23 mouse cellular contexts compared by ENCODE assay signal in genomic region chr16:72544950-72545349, GRCm38 (mm10).
DNase-seq lines count a peak whose midpoint lies in the region; ATAC-seq and TF ChIP-seq lines count a peak whose summit lies in the region.
"Had no signal": no experiment of that assay in that cellular context is flagged by ENCODE, and none has a peak within 500 bp of the region (broad histone marks: within the 10 kb centered on the region; RNA-seq: fewer than 3 reads in every experiment).

No protein-coding gene starts in this region.

- H3K9ac ChIP-seq in forebrain, embryonic 11.5 days (ENCODE audit: low read length), result no peak overlapping the region
- no peak overlapping the region for H3K9ac ChIP-seq in forebrain, postnatal 0 days
- H3K9ac ChIP-seq in midbrain, embryonic 11.5 days (ENCODE audit: low read length), result no peak overlapping the region
- no peak overlapping the region for H3K9ac ChIP-seq in midbrain, postnatal 0 days (replicated peaks; ENCODE audit: low read length, poor library complexity, severe bottlenecking)
- H3K9ac ChIP-seq in intestine, embryonic 16.5 days (ENCODE audit: low read depth, low read length), result no peak overlapping the region
- H3K9ac ChIP-seq: embryonic facial prominence, embryonic 12.5 days; forebrain, embryonic 13.5 days had no signal

- H3K27me3 ChIP-seq in forebrain, embryonic 11.5 days (ENCODE audit: control insufficient read depth, insufficient read depth, low read length), result no peaks in the 10 kb centered on the region; the same call in 1 of the 2 replicates
- no peaks in the 10 kb centered on the region for H3K27me3 ChIP-seq in forebrain, postnatal 0 days (ENCODE audit: insufficient read depth, low read length)
- no peaks in the 10 kb centered on the region for H3K27me3 ChIP-seq in midbrain, embryonic 11.5 days (ENCODE audit: control insufficient read depth, insufficient read depth, low read length)
- H3K27me3 ChIP-seq in midbrain, postnatal 0 days (ENCODE audit: insufficient read depth, low read length), result no peaks in the 10 kb centered on the region
- no peaks in the 10 kb centered on the region for H3K27me3 ChIP-seq in intestine, embryonic 16.5 days (replicated peaks; ENCODE audit: control insufficient read depth, insufficient read depth, low read length)
- H3K27me3 ChIP-seq: CH12.LX; embryonic facial prominence, embryonic 12.5 days; forebrain, embryonic 13.5 days; Patski had no signal

- DNase-seq in forebrain, embryonic 11.5 days (ENCODE audit: low spot score), result no peak
- no peak for DNase-seq in forebrain, postnatal 0 days
- DNase-seq in midbrain, embryonic 11.5 days (ENCODE audit: low spot score, missing footprints), result peak; percentile 85
- DNase-seq in midbrain, postnatal 0 days (ENCODE audit: low spot score), result no peak
- peak; percentile 51 for DNase-seq in retina, postnatal 1 day
- DNase-seq: adrenal gland, adult 8-10 months; adrenal gland, postnatal 14 days; B cell, adult 2 months; cerebellum, adult 11-12 months; cerebellum, adult 2 months; cerebellum, adult 9-10 months; cerebellum, postnatal 10 days; cerebellum, postnatal 25 days had no signal

- H3K4me3 ChIP-seq in forebrain, embryonic 11.5 days (ENCODE audit: low read depth, low read length), result no peak overlapping the region
- H3K4me3 ChIP-seq in forebrain, postnatal 0 days (ENCODE audit: low read depth, low read length), result no peak overlapping the region
- no peak overlapping the region for H3K4me3 ChIP-seq in midbrain, embryonic 11.5 days (ENCODE audit: low read depth, low read length)
- H3K4me3 ChIP-seq in midbrain, postnatal 0 days (ENCODE audit: low read depth, low read length), result no peak overlapping the region
- H3K4me3 ChIP-seq in intestine, embryonic 16.5 days (ENCODE audit: low read length), result no peak overlapping the region
- H3K4me3 ChIP-seq: embryonic facial prominence, embryonic 10.5 days; embryonic facial prominence, embryonic 12.5 days; forebrain, embryonic 13.5 days had no signal

- no peaks in the 10 kb centered on the region for H3K9me3 ChIP-seq in forebrain, embryonic 11.5 days (ENCODE audit: control insufficient read depth, low read length)
- no peaks in the 10 kb centered on the region for H3K9me3 ChIP-seq in forebrain, postnatal 0 days (ENCODE audit: low read length)
- H3K9me3 ChIP-seq in midbrain, embryonic 11.5 days (ENCODE audit: control insufficient read depth, low read length), result no peaks in the 10 kb centered on the region
- no peaks in the 10 kb centered on the region for H3K9me3 ChIP-seq in midbrain, postnatal 0 days (ENCODE audit: low read length)
- H3K9me3 ChIP-seq in intestine, embryonic 16.5 days (ENCODE audit: control insufficient read depth, low read length), result no peaks in the 10 kb centered on the region
- H3K9me3 ChIP-seq: embryonic facial prominence, embryonic 10.5 days; embryonic facial prominence, embryonic 12.5 days; forebrain, embryonic 13.5 days had no signal

- 10% methylated on average over 2 of the region's 2 CpGs for WGBS in forebrain, embryonic 11.5 days
- 25% methylated on average over 2 of the region's 2 CpGs for WGBS in forebrain, postnatal 0 days
- WGBS in midbrain, embryonic 11.5 days, result 10% methylated on average over 2 of the region's 2 CpGs
- 31% methylated on average over 2 of the region's 2 CpGs for WGBS in midbrain, postnatal 0 days
- 77% methylated on average over 2 of the region's 2 CpGs for WGBS in intestine, embryonic 16.5 days

- 0 out of 2 replicates have a peak, but pooled peaks have one; percentile 33 for ATAC-seq in forebrain, embryonic 11.5 days (replicated peaks; ENCODE audit: low FRiP score)
- no peak for ATAC-seq in forebrain, postnatal 0 days
- no peak for ATAC-seq in midbrain, embryonic 11.5 days (ENCODE audit: low FRiP score)
- ATAC-seq in midbrain, postnatal 0 days (ENCODE audit: low FRiP score), result no peak
- ATAC-seq in intestine, embryonic 16.5 days, result no peak
- ATAC-seq: activated CD4-positive, CD25-positive, alpha-beta regulatory T cell, adult 4 months; CD4-positive, CD25-positive, alpha-beta regulatory T cell, adult 4 months; forebrain, embryonic 13.5 days; forebrain, embryonic 16.5 days; Patski had no signal

- no peak overlapping the region for H3K4me2 ChIP-seq in forebrain, embryonic 11.5 days (ENCODE audit: low read depth, low read length, severe bottlenecking)
- H3K4me2 ChIP-seq in forebrain, postnatal 0 days (ENCODE audit: low read depth), result no peak overlapping the region
- H3K4me2 ChIP-seq in midbrain, embryonic 11.5 days, result no peak overlapping the region
- no peak overlapping the region for H3K4me2 ChIP-seq in midbrain, postnatal 0 days (ENCODE audit: low read depth, low read length, poor library complexity, severe bottlenecking)
- no peak overlapping the region for H3K4me2 ChIP-seq in intestine, embryonic 16.5 days (ENCODE audit: low read depth, low read length)
- H3K4me2 ChIP-seq: embryonic facial prominence, embryonic 12.5 days; forebrain, embryonic 13.5 days had no signal

- no peak overlapping the region for H3K27ac ChIP-seq in forebrain, embryonic 11.5 days (ENCODE audit: low read depth, low read length)
- no peak overlapping the region for H3K27ac ChIP-seq in forebrain, postnatal 0 days (ENCODE audit: low read depth, low read length)
- H3K27ac ChIP-seq in midbrain, embryonic 11.5 days (ENCODE audit: low read depth, low read length), result no peak overlapping the region
- H3K27ac ChIP-seq in midbrain, postnatal 0 days (ENCODE audit: low read depth, low read length), result no peak overlapping the region
- H3K27ac ChIP-seq in intestine, embryonic 16.5 days (ENCODE audit: low read length), result no peak overlapping the region
- H3K27ac ChIP-seq: embryonic facial prominence, embryonic 10.5 days; embryonic facial prominence, embryonic 12.5 days; forebrain, embryonic 13.5 days had no signal

- no peaks in the 10 kb centered on the region for H3K4me1 ChIP-seq in forebrain, embryonic 11.5 days (replicated peaks; ENCODE audit: control insufficient read depth, insufficient read depth, low read length)
- no peaks in the 10 kb centered on the region for H3K4me1 ChIP-seq in forebrain, postnatal 0 days (ENCODE audit: insufficient read depth)
- peaks cover 5% of the 10 kb centered on the region; the same call in 1 of the 2 replicates for H3K4me1 ChIP-seq in midbrain, embryonic 11.5 days (ENCODE audit: control insufficient read depth, insufficient read depth, low read length)
- H3K4me1 ChIP-seq in midbrain, postnatal 0 days (ENCODE audit: insufficient read depth, low read length), result no peaks in the 10 kb centered on the region
- H3K4me1 ChIP-seq in intestine, embryonic 16.5 days (ENCODE audit: control insufficient read depth, insufficient read depth, low read length), result no peaks in the 10 kb centered on the region
- H3K4me1 ChIP-seq: embryonic facial prominence, embryonic 10.5 days; embryonic facial prominence, embryonic 12.5 days had no signal

- TF ChIP-seq CTCF in forebrain, postnatal 0 days (IDR thresholded peaks at IDR 0.05; ENCODE audit: low read depth), result no peak
- no peak for TF ChIP-seq CTCF in midbrain, postnatal 0 days (IDR thresholded peaks at IDR 0.05)

- no peaks in the 10 kb centered on the region for H3K36me3 ChIP-seq in forebrain, embryonic 11.5 days (ENCODE audit: control insufficient read depth, insufficient read depth, low read length)
- no peaks in the 10 kb centered on the region for H3K36me3 ChIP-seq in forebrain, postnatal 0 days (ENCODE audit: insufficient read depth)
- no peaks in the 10 kb centered on the region for H3K36me3 ChIP-seq in midbrain, embryonic 11.5 days (ENCODE audit: control insufficient read depth, insufficient read depth, low read length)
- H3K36me3 ChIP-seq in midbrain, postnatal 0 days (ENCODE audit: insufficient read depth, low read length), result no peaks in the 10 kb centered on the region
- no peaks in the 10 kb centered on the region for H3K36me3 ChIP-seq in intestine, embryonic 16.5 days (ENCODE audit: control insufficient read depth, insufficient read depth, low read length)
- H3K36me3 ChIP-seq: embryonic facial prominence, embryonic 10.5 days; embryonic facial prominence, embryonic 12.5 days; G1E had no signal

Comparison
In these comparisons a context has a peak if more than half of its experiments do, and no peak if none do; other contexts are left out.
1. DNase-seq: peak in midbrain, embryonic 11.5 days (single experiment) and retina, postnatal 1 day (single experiment); none in forebrain, embryonic 11.5 days (single experiment), forebrain, postnatal 0 days (single experiment) and midbrain, postnatal 0 days (single experiment).